Mouse (Mus musculus) midbrain, embryonic 10.5 days (tissue): ENCODE data around the gene Spata31d1d. TPM values are rescaled to one million over a fixed set of nuclear protein-coding genes. Genes with fewer than 3 reads are reported as not detected.
"Not testable (repeated sequence)": the region's sequence is repeated elsewhere in the genome, so short reads cannot be mapped to it uniquely, and the experiment has no call there.

Source experiments
- DNase-seq: peaks from one replicate; pipeline ENCODE4 v3.0.0-alpha.2; 2017; ENCODE audit warnings: low spot score
- H3K27ac ChIP-seq: fragments of 300-500 bp; sonication (generic); replicated peaks from 2 replicates; pipeline ENCODE4 v1.5.1; 2016; ENCODE audit warnings: mild to moderate bottlenecking
- H3K27me3 ChIP-seq: fragments of 300-500 bp; sonication (generic); 2 replicates; pipeline ENCODE4 v1.6.1; 2016; ENCODE audit warnings: low read depth, mild to moderate bottlenecking; ENCODE audit not compliant: poor library complexity, severe bottlenecking
- H3K36me3 ChIP-seq: fragments of 300-500 bp; sonication (generic); 2 replicates; pipeline ENCODE4 v1.6.1; 2016; ENCODE audit warnings: mild to moderate bottlenecking, moderate library complexity
- H3K4me1 ChIP-seq: fragments of 300-500 bp; sonication (generic); 2 replicates; pipeline ENCODE4 v1.6.1; 2016
- H3K4me3 ChIP-seq: fragments of 300-500 bp; sonication (generic); 2 replicates; pipeline ENCODE4 v1.5.1; 2016; ENCODE audit warnings: mild to moderate bottlenecking, moderate library complexity
- H3K9me3 ChIP-seq: fragments of 300-500 bp; sonication (generic); replicated peaks from 2 replicates; pipeline ENCODE4 v1.6.1; 2016; ENCODE audit warnings: mild to moderate bottlenecking
- WGBS: fragments of 180-500 bp; shearing (Covaris S2); methylation state at CpG from one replicate; pipeline ENCODE4 v1.1.7; 2016; 5-methylcytosine and 5-hydroxymethylcytosine counted together
- polyA plus RNA-seq: library from polyadenylated mRNA; unstranded; fragments of >200 nt; fragmentation: Nextera tagmentation; extraction: Ambion mirVana; gene quantifications from 2 replicates; pipeline ENCODE4 v1.2.1, GENCODE M21; 2016

Spata31d1d gene
- polyA plus RNA-seq, 1 experiment from 2014 or later: not detected

DNA sequence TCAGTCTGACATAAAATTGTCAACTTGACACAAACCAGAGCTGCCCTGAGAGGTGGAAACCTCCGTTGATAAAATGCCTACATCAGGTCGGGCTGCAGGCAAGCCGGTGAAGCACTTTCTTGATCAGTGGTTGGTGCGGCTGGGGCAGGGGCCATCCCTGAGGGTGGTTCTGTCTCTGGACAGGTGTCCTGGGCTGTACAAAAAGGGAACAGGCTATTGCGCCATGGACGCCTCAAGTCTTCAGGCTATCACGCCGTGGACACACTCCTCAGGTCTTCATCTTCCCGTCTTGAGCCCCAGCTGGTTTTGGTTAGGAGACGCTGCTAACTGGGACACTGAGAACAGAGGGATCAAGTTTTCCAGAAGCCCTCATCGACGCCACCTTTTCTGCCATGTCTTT, 18.8 kb upstream of the Spata31d1d start:
- no peak overlapping the region for H3K27ac ChIP-seq
- no peaks in the 10 kb centered on the region for H3K9me3 ChIP-seq
- no peak for DNase-seq
- H3K4me3 ChIP-seq: no peak overlapping the region
- no peaks in the 10 kb centered on the region for H3K4me1 ChIP-seq
- 87% methylated on average over 12 of the region's 12 CpGs for WGBS
- no peaks in the 10 kb centered on the region for H3K27me3 ChIP-seq
- H3K36me3 ChIP-seq: peaks cover 21% of the 10 kb centered on the region

DNA sequence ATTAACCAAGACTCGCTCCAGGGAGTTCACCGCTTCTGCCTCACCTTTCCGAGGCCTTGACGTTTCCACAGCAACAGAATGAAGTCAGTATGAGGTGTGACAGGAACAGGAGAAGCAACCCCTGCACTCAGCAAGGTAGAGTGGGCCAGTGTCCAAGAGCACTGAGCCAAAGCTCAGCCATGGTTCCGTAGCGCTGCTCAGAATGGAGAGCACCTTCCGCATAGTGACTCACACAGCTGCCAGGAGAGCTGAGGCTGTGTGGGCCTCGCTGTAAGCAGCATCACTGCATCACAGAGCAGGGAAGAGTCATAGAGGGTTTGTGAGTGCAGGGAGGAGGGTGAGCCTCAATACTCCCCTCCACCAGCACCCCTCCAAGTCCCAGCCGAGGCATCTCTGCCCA, 15.2 kb upstream of the Spata31d1d start, which contains the start of gene 1700014D04Rik:
Gene 1700014D04Rik, minus strand, starts transcription at position 42 of the 400 bp plus-strand sequence.
- H3K4me3 ChIP-seq: no peak within 1 kb of the TSS
- WGBS: 81% methylated on average over 9 of the region's 9 CpGs
- no peak for DNase-seq
- no peaks in the 10 kb centered on the region for H3K27me3 ChIP-seq
- no peaks in the 10 kb centered on the region for H3K9me3 ChIP-seq
- no peak within 1 kb of the TSS for H3K27ac ChIP-seq
- no peaks in the 10 kb centered on the region for H3K4me1 ChIP-seq
- H3K36me3 ChIP-seq: no peaks in the 10 kb centered on the region

DNA sequence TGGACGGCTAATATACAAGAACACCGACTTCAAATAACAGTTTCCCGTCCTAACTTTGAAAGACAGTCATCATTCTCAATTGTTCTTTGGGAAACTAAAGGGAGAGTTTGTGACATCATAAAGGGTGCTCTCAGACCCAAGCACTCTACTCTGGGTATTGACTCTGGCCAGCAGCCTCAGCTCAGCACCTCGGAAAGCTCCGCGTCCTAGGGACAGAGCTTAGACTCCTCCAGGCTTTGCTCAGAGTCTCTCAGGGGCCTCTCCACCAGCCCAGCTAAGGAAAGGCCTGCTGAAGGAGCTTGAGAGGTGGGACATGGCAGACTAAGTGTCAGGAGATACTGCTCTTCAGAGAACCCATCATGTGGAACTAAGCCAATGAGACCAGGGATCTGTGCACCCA, 14.6 kb upstream of the Spata31d1d start:
- Histone ChIP-seq H3K27ac (no peak overlapping the region), H3K27me3 (no peaks in the 10 kb centered on the region), H3K9me3 (no peaks in the 10 kb centered on the region), H3K4me1 (no peaks in the 10 kb centered on the region), H3K36me3 (no peaks in the 10 kb centered on the region), H3K4me3 (no peak overlapping the region)
- 70% methylated on average over 6 of the region's 6 CpGs for whole genome bisulfite sequencing
- no peak for DNase-seq

DNA sequence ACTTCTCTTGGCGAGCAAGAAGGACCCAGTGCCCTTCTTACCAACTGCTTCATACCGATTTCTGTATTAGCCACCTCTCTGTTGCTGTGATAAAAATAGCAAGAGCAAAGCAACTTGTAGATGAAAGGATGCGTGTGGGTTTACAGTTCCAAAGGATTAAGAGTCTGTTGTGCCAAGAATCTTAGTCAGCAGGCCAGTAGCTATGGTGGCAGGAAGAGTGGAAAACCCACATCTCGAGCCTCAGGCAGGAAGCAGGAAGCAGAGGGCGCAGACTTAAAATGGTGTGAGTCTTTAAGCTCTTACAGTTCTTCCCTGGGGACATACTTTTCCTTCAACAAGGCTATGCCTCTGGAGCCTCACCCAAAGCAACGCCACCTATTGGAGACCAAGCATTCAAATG, 13.9 kb upstream of the Spata31d1d start:
- no peaks in the 10 kb centered on the region for H3K27me3 ChIP-seq
- 88% methylated on average over 6 of the region's 6 CpGs for WGBS
- no peaks in the 10 kb centered on the region for H3K9me3 ChIP-seq
- H3K4me1 ChIP-seq: no peaks in the 10 kb centered on the region
- no peak overlapping the region for H3K27ac ChIP-seq
- no peak overlapping the region for H3K4me3 ChIP-seq
- no peak for DNase-seq
- H3K36me3 ChIP-seq: no peaks in the 10 kb centered on the region

DNA sequence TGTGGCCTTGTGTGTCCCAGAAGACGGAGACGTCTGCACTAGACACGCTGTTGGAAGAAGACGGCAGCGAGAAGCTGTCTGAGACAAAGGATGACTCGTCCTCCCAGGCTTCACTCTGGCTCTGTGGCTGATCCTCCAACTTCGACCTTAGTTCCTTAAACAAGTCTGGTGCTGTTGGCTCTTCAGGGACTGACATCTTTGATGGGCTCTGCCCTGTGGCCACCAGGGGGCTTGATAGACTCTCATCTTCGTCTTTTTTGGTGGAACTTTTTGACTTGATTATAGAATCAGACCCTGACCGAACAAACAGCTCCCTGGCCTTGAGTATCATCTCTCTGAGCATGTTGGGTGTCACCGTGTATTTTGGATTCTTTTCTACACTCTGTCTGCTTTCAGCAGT, 10.1 kb upstream of the Spata31d1d start:
- Histone ChIP-seq H3K4me1 (no peaks in the 10 kb centered on the region), H3K27ac (no peak overlapping the region), H3K4me3 (no peak overlapping the region), H3K36me3 (no peaks in the 10 kb centered on the region), H3K9me3 (no peaks in the 10 kb centered on the region), H3K27me3 (no peaks in the 10 kb centered on the region)
- no peak for DNase-seq
- WGBS: 88% methylated on average over 10 of the region's 10 CpGs

DNA sequence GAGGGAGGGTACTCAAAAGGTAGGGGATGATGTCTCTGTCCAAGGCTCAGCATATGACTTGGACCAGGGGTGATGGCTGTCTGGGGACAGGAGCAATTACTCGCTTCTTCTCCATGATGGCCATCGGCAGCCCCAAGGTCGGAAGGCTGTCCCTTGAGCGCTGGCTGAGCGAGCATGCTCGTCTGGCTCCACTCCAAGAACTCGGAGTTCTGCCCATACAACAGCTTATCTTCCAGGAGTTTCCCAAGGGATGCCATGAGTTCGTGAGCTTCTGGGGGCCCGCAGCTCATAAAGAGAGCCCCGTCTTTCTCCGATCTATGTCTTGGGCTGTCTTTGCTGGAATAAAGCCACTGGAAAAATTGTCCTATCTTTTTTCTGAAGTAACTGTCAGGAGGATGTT, 9.5 kb upstream of the Spata31d1d start:
- H3K4me1 ChIP-seq: no peaks in the 10 kb centered on the region
- H3K9me3 ChIP-seq: no peaks in the 10 kb centered on the region
- no peaks in the 10 kb centered on the region for H3K36me3 ChIP-seq
- WGBS: 94% methylated on average over 11 of the region's 11 CpGs
- H3K27ac ChIP-seq: no peak overlapping the region
- H3K27me3 ChIP-seq: no peaks in the 10 kb centered on the region
- no peak overlapping the region for H3K4me3 ChIP-seq
- DNase-seq: no peak

DNA sequence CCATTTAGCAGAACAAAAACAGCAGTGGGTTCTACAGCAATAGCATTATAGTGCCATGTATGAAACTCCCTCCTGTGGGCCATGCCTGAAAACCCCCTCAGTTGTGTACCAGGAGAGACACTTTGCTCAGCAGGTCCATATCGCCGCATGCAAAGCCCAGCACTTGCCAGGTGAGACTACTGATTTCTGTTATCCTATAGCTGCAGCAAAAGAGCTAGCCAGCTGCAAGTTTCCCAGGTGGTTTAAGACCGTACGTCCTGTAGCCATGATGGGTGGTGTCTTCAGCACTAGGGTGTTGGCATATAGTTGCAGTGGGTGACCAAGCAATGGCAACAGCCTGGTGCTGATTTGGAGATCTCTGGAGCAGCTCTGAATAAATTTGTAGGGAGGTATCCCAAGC, 7.8 kb upstream of the Spata31d1d start:
- WGBS: 93% methylated on average over 4 of the region's 4 CpGs
- H3K9me3 ChIP-seq: no peaks in the 10 kb centered on the region
- no peak overlapping the region for H3K4me3 ChIP-seq
- no peak for DNase-seq
- no peaks in the 10 kb centered on the region for H3K27me3 ChIP-seq
- H3K4me1 ChIP-seq: peaks cover 3% of the 10 kb centered on the region; the same call in 1 of the 2 replicates
- no peaks in the 10 kb centered on the region for H3K36me3 ChIP-seq
- H3K27ac ChIP-seq: no peak overlapping the region

DNA sequence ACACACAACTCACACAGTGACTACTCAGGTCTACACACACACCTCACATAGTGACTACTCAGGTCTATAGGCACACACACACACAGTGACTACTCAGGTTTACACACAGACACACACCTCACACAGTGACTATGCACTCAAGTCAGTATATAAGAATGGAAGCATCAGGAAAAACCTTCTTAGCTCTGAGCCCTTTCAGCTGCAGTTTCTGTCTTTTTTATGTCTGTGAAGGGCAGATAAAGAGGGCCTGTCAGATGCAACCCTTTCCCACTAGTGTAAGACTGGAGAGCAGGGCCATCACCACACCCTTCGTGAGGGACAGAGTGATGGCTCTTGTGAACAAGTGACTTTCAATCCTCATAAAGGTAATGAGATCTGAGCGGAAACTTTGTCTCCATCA, 6.9 kb upstream of the Spata31d1d start:
- peaks cover 4% of the 10 kb centered on the region; the same call in 1 of the 2 replicates for H3K4me1 ChIP-seq
- H3K4me3 ChIP-seq: no peak overlapping the region
- 85% methylated on average over 2 of the region's 2 CpGs for WGBS

DNA sequence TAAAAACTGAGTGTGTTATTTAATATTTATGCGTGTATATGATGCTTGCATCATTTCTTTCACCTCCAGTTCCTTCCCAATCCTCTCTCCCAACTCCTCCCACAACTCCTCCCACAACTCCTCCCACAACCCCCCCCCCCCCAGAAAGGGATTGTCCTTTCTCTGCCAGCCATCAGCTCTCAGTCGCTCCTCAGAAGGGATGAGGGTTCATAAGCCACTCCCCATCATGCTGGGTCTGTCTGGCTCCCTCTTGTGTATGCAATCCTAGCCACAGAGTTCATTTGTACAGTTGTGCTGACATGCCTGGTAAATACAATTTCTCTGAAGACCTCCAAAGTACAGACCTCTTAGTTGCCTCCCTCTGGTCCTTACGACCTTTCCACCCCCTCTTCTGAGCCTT, 3.6 kb upstream of the Spata31d1d start:
- 26% methylated on average over 3 of the region's 3 CpGs for WGBS
- H3K4me3 ChIP-seq: no peak overlapping the region
- H3K27ac ChIP-seq: no peak overlapping the region
- no peaks in the 10 kb centered on the region for H3K36me3 ChIP-seq
- no peaks in the 10 kb centered on the region for H3K27me3 ChIP-seq
- peak; percentile 35 for DNase-seq
- peaks cover 4% of the 10 kb centered on the region; the same call in 1 of the 2 replicates for H3K4me1 ChIP-seq
- no peaks in the 10 kb centered on the region for H3K9me3 ChIP-seq

More for the DNA sequence above, 6.9 kb upstream of the Spata31d1d start:
- no peaks in the 10 kb centered on the region for H3K27me3 ChIP-seq
- H3K9me3 ChIP-seq: no peaks in the 10 kb centered on the region
- no peaks in the 10 kb centered on the region for H3K36me3 ChIP-seq
- H3K27ac ChIP-seq: no peak overlapping the region
- no peak for DNase-seq

DNA sequence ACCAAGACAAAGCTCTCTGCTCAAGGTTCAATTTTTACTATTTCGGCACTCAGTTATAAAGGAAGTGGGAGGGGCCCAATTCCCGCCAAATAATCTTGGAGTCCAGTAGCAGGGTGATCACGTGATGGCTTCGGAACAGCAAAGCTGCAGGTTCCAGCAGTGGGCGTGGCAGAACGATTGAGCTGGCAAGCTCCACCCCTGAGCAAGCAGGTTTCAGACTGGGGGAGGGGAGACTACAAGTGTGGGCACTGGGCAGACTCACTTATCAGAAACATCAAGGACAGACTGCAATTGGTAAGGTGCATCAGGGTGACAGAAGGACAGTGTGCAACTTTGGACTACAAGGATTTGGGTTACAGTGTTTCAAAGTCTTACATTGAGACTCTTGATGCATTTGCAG, 2.8 kb upstream of the Spata31d1d start:
- not testable (repeated sequence) for H3K4me1 ChIP-seq, H3K4me3 ChIP-seq, H3K9me3 ChIP-seq, DNase-seq, H3K27me3 ChIP-seq, H3K27ac ChIP-seq, H3K36me3 ChIP-seq
- 43% methylated on average over 6 of the region's 6 CpGs for WGBS

DNA sequence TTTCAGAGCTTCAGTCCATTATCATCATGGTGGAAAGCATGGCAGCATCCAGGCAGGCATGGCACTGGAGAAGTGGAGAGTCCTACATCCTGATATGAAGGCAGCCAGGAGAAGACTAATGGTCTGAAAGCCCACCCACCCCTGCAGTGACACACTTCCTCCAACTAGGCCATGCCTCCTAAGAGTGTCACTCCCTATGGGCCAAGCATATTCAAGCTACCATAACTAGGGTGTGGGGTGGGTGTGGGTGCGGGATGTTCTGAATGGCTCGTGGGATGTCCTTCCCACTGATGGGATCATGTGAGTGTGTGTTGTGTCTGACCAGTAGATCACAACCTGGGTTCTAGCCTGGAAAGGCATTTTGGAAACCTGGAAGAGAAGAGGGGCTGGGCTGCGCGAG, 2.4 kb upstream of the Spata31d1d start:
- DNase-seq: no peak
- H3K27me3 ChIP-seq: 0 out of 2 replicates have a peak, but pooled peaks cover 6% of the 10 kb centered on the region
- no peaks in the 10 kb centered on the region for H3K36me3 ChIP-seq
- no peaks in the 10 kb centered on the region for H3K9me3 ChIP-seq
- H3K27ac ChIP-seq: no peak overlapping the region
- peaks cover 4% of the 10 kb centered on the region; the same call in 1 of the 2 replicates for H3K4me1 ChIP-seq
- no peak overlapping the region for H3K4me3 ChIP-seq
- 77% methylated on average over 4 of the region's 4 CpGs for WGBS

DNA sequence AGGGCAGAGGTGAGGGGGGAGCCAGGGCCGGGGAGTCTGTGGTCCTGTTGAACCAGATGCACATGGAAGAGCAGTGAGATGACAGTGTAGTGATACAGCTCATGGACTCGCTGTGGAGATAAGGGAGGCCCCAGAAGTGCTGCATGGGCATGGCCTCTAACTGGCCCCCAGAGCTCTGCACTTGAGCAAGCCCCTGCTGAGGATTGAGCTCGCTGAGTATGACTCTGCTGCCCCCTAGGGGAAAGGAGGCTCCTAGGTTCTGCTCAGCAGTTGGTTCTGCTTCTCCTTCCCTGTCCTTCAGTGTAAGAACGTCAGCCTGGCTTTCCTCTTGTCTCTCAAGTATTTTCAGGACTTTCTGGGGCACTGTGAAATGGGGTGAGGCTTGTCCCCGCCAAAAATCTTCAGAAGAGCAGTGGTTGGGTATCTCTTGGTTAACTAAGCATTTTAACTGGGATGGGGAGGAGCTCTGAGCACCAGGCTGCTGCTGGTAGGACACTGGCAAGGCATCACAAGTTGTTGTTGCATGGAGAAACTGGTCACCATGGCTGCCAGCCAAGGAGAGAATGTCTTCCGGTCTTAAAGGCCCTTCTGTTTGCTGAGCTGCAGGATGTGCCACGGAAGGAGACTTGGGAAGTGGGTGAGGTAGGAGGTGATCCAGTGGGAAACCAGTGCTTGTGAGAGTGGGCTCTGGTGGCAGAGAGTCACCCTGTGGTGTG, 3.0 kb downstream of the Spata31d1d start:
- Histone ChIP-seq H3K27me3 (peaks cover 44% of the 10 kb centered on the region), H3K4me3 (no peak overlapping the region), H3K27ac (peak overlapping the region; percentile 47; the same call in 1 of the 2 replicates), H3K36me3 (no peaks in the 10 kb centered on the region), H3K4me1 (peaks cover 20% of the 10 kb centered on the region), H3K9me3 (no peaks in the 10 kb centered on the region)
- WGBS: 30% methylated on average over 7 of the region's 7 CpGs
- peak; percentile 82 for DNase-seq

DNA sequence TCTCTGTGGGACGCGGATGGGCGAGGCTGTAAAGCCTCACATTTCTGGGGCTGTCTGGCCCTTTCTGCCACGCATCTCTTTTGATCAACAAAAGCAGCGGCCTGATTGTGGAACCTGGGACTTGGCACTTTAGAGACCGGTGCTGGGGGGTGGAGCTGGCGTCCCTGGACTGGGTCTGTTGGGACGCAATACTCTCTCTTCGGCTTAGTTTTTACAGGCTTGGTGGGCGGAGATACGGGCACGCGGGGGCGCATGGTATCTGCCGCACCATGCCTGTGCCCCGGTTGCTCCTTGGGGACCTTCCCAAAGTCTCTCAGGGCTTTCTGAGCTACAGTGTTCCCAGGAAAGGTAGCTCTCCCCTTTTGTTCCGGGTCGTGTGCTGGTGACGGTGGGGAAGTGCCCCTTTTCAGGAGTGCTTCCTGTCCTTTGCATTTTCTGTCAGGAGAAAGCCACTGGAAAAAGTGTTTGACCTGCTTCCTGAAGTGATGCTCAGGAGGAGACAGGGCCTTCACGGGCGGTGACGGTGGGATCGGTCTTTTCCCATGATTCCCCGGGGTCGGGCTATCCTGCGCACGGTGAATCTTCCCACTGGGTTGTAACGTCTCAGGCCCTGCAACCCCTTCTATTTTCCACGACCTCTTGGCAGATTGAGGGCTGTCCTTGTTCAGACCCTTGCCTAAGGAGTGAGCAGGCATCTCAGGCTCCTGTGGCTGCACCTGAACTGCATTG, 5.2 kb downstream of the Spata31d1d start:
- Histone ChIP-seq H3K9me3 (no peaks in the 10 kb centered on the region), H3K27ac (no peak overlapping the region), H3K4me3 (peak overlapping the region; percentile 21; the same call in 1 of the 2 replicates), H3K36me3 (no peaks in the 10 kb centered on the region), H3K4me1 (peaks cover 20% of the 10 kb centered on the region), H3K27me3 (peaks cover 44% of the 10 kb centered on the region)
- DNase-seq: no peak
- WGBS: 35% methylated on average over 29 of the region's 29 CpGs
